Mouse (Mus musculus): ENCODE results near the gene Gnb3. TPM values are rescaled to one million over a fixed set of nuclear protein-coding genes. Genes with fewer than 3 reads are reported as not detected.

The Gnb3 gene
- polyA plus RNA-seq (2017; shearing (Covaris generic)), result not detected

DNA sequence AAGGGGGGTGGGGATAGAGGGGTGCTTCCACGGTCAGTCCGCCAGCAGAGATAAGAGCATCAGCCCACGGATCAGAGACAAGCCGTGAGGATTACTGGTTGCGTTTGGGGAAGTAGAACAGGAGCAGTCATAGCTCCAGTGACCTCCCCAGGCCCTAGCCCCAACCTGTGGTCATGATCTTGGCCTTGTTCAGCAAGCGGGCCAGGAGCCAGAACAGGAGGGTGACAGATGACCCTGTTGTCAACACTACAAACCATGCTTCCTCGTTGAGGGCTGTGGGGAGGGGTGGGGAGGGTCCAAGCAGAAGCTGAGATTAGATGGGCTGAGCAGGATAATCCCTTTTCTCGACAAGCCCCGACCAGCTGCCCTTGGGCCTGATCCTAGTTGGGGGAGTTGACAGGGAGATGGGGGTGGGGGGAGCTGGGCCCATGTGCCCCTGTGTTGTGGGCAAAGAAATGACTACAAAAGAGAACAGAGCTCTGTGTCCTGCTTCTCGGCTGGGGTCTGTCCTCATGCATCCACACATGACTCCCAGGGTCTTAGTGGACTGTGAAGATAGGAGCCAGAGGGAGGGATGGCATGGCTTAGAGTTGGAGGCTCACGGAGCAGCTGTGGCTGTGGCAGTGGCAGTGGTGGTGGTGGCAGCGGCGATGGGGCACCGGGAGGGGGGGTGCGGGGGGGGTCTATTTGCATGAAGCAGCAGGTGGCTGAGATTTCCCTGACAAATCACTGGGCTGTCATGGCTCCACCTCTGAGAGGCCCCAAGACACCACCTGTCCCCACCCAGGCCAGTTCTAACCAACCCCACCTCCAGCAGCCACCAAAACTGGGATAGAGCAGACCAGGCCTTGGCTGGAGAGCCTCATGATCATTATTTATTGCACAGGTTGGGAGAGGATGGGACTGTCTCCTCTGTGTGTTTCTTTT lies at the start of gene Gnb3:
Gene Gnb3 (minus strand): TSS at position 35 of the 927 bp plus-strand sequence.

DNA sequence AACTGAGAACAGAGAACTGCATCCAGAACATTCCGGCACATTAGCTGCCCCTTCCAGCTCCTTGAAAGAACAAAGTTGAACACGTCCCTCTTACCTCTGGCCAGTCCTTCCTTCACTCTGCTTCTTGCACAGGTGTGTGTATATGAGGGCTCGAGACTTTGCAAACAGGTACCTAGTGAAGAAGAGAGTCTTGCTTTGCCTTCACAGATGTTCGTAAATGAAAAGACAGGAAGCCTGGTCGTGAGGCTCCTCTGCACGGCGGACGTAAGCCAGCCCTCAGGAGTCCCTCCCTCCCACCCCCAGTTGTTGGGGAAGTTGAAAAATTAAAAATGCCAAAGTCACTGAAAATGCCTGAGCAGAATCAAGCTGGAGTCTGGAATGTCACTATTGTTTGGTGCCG lies 47.9 kb upstream of the Gnb3 start, which contains the start of gene Cd4:
Gene Cd4 (minus strand): TSS at position 236 of the 400 bp plus-strand sequence.

DNA sequence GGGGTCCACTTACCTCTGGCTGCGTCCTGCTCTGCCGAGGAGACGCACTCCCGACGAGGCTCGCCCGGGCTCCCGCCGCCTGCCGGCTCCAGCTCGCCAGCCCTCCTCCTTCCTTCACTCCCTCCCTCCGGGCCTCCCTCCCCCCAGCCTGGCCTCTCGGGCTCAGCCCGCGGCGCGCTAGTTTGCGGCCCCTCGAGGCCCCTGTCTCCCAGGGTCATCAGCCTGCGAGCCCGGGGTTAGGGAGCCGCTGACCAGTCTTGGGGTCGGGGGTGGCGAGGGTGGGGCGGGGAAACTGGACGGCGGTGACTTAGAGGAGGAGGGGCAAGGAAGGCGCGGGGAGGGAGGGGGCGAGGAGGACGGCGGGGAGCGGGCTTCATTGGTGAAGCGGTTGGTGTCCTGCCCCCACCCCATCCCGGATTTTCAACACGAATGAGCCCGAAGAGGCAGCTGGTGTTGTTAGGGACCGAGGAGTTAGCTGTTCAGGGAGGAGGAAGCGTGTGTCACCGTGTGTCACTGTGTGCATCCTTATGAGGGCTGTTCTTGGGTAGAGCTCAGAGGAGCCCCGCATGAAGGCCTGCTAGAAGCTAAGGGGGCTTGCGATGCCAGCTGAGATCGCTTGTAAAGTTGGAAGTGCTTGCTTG lies 23.7 kb upstream of the Gnb3 start, which contains the start of gene Gpr162:
Gene Gpr162 (minus strand): TSS at position 326 of the 641 bp plus-strand sequence.

DNA sequence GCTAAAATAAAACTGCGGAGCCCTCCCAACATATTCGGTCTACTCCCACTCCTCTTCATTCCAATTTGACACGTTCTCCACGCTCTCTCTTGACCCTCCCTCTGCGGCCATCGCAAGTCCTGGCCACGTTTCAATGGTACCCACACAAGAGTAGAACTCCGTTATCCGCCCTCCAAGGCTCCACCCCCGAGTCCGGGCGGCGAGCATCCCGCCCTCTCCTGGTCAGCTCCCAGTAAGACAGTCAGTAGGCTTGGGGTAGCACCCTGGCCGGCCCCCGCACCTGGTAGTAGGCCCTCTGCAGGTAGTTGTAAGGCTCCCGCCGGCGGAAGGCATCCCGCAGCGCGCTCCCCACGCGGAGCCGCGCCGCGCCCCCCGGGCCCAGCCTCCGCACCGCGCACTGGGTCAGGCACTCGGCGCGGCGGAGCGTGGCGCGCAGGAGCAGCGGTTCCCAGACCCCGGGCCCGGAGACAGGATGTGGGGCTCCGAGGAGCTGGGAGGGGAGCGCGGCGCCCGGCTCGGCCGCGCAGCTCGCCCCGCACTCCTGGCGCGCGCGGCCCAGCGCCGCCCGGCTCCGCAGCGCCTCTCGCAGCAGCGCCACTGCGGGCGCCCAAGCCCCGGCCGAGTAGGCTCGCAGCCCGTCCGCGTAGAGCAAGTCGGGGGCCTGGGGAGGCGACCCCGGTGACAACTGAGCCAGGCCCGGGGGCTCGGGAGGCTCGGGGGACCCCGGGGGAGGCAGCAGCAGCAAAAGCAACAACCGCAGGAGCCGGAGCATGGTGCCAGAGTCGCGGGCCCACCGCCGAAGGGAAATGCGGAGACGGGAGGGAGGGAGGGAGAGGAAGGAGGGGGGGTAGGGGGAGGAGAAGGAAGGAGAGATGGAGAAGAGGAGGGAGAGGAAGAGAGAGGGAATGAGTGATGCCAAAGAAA lies 17.1 kb upstream of the Gnb3 start, which contains the start of gene P3h3:
Gene P3h3 (minus strand): TSS at position 837 of the 924 bp plus-strand sequence.

DNA sequence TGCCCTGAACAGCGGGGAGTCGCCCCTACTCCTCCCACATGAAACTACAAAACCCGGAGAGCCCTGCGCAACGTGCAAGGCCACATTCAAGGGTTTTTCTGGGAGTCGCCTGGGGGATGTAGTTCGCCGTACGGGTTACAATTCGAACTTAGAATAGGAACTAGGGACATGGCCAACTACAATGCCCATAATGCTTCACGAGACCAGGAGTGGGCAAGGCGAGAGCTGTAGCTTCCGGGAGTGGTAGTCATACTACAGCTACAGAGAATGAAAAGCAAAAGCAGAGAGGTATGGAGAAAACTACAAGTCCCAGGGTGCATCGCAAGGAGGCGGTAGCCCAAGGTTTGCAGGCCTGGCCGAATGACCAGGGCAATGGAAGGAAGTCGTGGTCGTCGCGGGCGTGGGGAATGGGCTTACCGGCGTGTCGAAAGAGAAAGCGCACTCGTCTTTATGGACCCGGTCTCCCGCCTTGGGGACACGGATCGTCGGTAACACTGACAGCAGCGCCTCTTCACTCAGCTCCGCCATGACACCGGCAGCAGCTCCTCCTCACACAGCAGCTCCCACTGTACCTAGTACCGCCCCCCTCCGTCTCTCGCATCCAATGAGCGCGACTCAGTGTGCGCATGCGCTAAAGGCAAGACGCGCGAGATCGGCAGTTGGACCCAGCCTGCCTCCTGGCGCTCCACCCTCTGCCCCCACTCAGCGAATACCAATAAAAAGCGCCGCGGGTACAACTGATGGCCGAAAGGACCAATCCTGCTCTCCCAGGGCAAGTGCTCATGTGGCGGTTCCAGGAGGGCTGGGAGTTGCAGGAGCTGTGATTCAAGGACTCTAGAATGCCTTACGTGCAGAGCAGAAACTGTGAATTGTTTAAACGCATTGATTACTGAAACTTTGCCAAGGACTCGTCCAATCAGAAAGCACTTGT lies 10.9 kb downstream of the Gnb3 start, which contains the start of the genes Usp5 and Cdca3:
Gene Usp5 (minus strand): TSS at position 617 of the 931 bp plus-strand sequence.
Gene Cdca3 (plus strand): TSS at position 680 of the 931 bp plus-strand sequence.

DNA sequence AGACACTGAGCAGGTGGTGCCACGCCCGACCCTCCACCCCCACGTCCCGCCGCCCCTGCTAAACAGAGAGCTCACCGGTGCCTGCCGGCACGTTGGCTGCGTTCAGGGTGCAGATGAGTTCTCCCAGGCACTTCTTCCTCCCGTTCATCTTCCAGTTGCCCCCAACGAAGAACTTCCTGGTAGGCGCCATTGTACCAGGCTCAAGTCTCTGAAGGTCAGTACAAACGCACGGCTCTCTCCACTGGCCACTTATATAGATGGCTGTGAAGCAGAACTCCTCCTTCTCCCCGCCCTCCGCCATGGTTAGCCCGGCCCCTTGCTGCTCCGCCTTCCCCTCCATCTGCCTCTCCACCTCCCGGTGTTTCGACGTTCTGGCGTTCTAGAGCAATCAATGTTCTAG lies 26.1 kb downstream of the Gnb3 start, which contains the start of gene Tpi1:
Gene Tpi1 (minus strand): TSS at position 364 of the 400 bp plus-strand sequence.

DNA sequence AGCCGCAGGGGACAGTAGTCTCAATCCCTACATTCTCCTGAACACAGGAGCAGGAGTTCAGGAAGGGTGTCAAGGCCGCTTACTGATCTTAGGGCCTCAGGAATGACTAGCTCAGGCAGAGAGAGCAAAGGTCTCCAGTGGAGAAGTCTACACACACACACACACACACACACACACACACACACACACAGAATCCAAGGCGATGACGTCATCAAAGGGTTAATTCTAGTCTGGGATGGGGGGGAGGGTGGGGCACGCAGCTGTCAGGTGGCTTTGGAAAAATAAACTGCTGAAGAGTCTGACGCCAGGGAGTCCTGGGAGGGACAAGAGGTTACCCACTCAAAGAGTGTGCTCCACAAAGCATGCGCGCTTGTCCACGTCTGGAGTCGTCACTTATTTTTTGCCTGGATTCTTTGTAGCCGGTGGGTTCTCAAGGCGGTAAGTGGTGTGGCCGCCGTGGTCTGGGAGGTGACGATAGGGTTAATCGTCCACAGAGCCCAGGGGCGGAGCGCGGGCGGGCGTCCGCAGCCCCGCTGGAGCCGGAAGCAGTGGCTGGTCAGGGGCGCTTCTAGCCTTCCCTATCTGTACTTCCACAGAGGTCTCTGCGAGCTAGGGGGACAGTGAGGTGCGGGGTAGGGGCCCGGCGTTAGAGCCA lies 31.6 kb downstream of the Gnb3 start, which contains the start of gene Spsb2:
Gene Spsb2 (plus strand): TSS at position 304 of the 655 bp plus-strand sequence.

Other genes with a start within 250 kb of the Gnb3 start
- gene C1s2, start 204.2 kb downstream of the Gnb3 start, polyA plus RNA-seq (2017; shearing (Covaris generic)), result not detected
- 77.1 TPM for gene Lpcat3, start 177.2 kb downstream of the Gnb3 start, polyA plus RNA-seq (2017; shearing (Covaris generic))
- gene Emg1, start 128.1 kb downstream of the Gnb3 start, polyA plus RNA-seq (2017; shearing (Covaris generic)), result 347 TPM
- 140 TPM for gene Phb2, start 127.9 kb downstream of the Gnb3 start, polyA plus RNA-seq (2017; shearing (Covaris generic))
- 357 TPM for gene Ptpn6, start 101.6 kb downstream of the Gnb3 start, polyA plus RNA-seq (2017; shearing (Covaris generic))
- gene Grcc10, start 98.9 kb downstream of the Gnb3 start, polyA plus RNA-seq (2017; shearing (Covaris generic)), result 578 TPM
- gene Gm45234, start 84.3 kb downstream of the Gnb3 start, polyA plus RNA-seq (2017; shearing (Covaris generic)), result not detected
- 3.1 TPM for gene Atn1, start 83.8 kb downstream of the Gnb3 start, polyA plus RNA-seq (2017; shearing (Covaris generic))
- 5.0 TPM for gene Eno2, start 70.6 kb downstream of the Gnb3 start, polyA plus RNA-seq (2017; shearing (Covaris generic))
- 2.5 TPM for gene Lrrc23, start 60.5 kb downstream of the Gnb3 start, polyA plus RNA-seq (2017; shearing (Covaris generic))
- gene Spsb2, start 31.6 kb downstream of the Gnb3 start, polyA plus RNA-seq (2017; shearing (Covaris generic)), result 8.1 TPM
- 133 TPM for gene Tpi1, start 26.0 kb downstream of the Gnb3 start, polyA plus RNA-seq (2017; shearing (Covaris generic))
- gene Usp5, start 10.8 kb downstream of the Gnb3 start, polyA plus RNA-seq (2017; shearing (Covaris generic)), result 133 TPM
- gene Cdca3, start 10.7 kb downstream of the Gnb3 start, polyA plus RNA-seq (2017; shearing (Covaris generic)), result 8.8 TPM
- gene P3h3, start 17.5 kb upstream of the Gnb3 start, polyA plus RNA-seq (2017; shearing (Covaris generic)), result 0.10 TPM
- gene Gpr162, start 23.7 kb upstream of the Gnb3 start, polyA plus RNA-seq (2017; shearing (Covaris generic)), result 0.43 TPM
- gene Cd4, start 47.9 kb upstream of the Gnb3 start, polyA plus RNA-seq (2017; shearing (Covaris generic)), result 308 TPM
- 4.4 TPM for gene Lag3, start 71.4 kb upstream of the Gnb3 start, polyA plus RNA-seq (2017; shearing (Covaris generic))
- 10.0 TPM for gene Ptms, start 79.8 kb upstream of the Gnb3 start, polyA plus RNA-seq (2017; shearing (Covaris generic))
- gene Mlf2, start 91.1 kb upstream of the Gnb3 start, polyA plus RNA-seq (2017; shearing (Covaris generic)), result 107 TPM
- gene Cops7a, start 125.3 kb upstream of the Gnb3 start, polyA plus RNA-seq (2017; shearing (Covaris generic)), result 116 TPM
- 0.42 TPM for gene Pianp, start 156.4 kb upstream of the Gnb3 start, polyA plus RNA-seq (2017; shearing (Covaris generic))
- 14.6 TPM for gene Zfp384, start 168.9 kb upstream of the Gnb3 start, polyA plus RNA-seq (2017; shearing (Covaris generic))
- 92.1 TPM for gene Ing4, start 199.5 kb upstream of the Gnb3 start, polyA plus RNA-seq (2017; shearing (Covaris generic))
- 30.7 TPM for gene Acrbp, start 209.4 kb upstream of the Gnb3 start, polyA plus RNA-seq (2017; shearing (Covaris generic))
- 16.7 TPM for gene Lpar5, start 227.6 kb upstream of the Gnb3 start, polyA plus RNA-seq (2017; shearing (Covaris generic))

All from CD4-positive, CD25-positive, alpha-beta regulatory T cell, adult 9 weeks (primary cell).